Mouse (Mus musculus) right cerebral cortex, postnatal 36 days (tissue): ENCODE results near the gene Tbck.

Experiments
- DNase-seq, 2 experiments: peaks; one replicate each; pipeline ENCODE4 v3.0.0; 2022; ENCODE audit warnings: low spot score in 2 of 2, mixed read lengths in 1 of 2

The Tbck gene

GRCm38 (mm10) chr3:132871318-132871904, 187.5 kb downstream of the Tbck start:
- DNase-seq, result no peak

- DNase-seq, result no peak
Observed at GRCm38 (mm10) chr3:132873251-132873650, 189.3 kb downstream of the Tbck start.

GRCm38 (mm10) chr3:132876011-132876708, 192.2 kb downstream of the Tbck start:
- no peak for DNase-seq

- DNase-seq, result no peak
Observed at GRCm38 (mm10) chr3:132876933-132877676, 193.2 kb downstream of the Tbck start.

GRCm38 (mm10) chr3:132880361-132880760, 196.4 kb downstream of the Tbck start:
- DNase-seq, result no peak

GRCm38 (mm10) chr3:132880826-132881225, 196.9 kb downstream of the Tbck start:
- DNase-seq, result no peak

GRCm38 (mm10) chr3:132883256-132883655, 199.3 kb downstream of the Tbck start:
- no peak for DNase-seq

GRCm38 (mm10) chr3:132884459-132884858, 200.5 kb downstream of the Tbck start:
- no peak for DNase-seq

- no peak for DNase-seq
Observed at GRCm38 (mm10) chr3:132886419-132887050, 202.6 kb downstream of the Tbck start.

GRCm38 (mm10) chr3:132887074-132887848, 203.3 kb downstream of the Tbck start:
- no peak for DNase-seq
